Mouse (Mus musculus) lung, embryonic 16.5 days (tissue): Measurements from ENCODE around the gene Hs1bp3. TPM values are rescaled to one million over a fixed set of nuclear protein-coding genes. Genes with fewer than 3 reads are reported as not detected.

ENCODE experiments used
- ATAC-seq: fragments of 200-750 bp; cut with Nextera tagmentation; 2 replicates; pipeline ENCODE4 v1.8.0; 2017; ENCODE audit warnings: low read depth, mild to moderate bottlenecking, moderate library complexity
- H3K27ac ChIP-seq: fragments of 300-500 bp; sonication (generic); 2 replicates; pipeline ENCODE4 v1.5.1; 2014; ENCODE audit warnings: mild to moderate bottlenecking, control low read depth, low read length
- H3K27me3 ChIP-seq: fragments of 300-500 bp; sonication (generic); 2 replicates; pipeline ENCODE4 v1.6.1; 2014; ENCODE audit warnings: low read depth, low read length, mixed read lengths; ENCODE audit not compliant: control insufficient read depth, insufficient read depth
- H3K36me3 ChIP-seq: fragments of 300-500 bp; sonication (generic); 2 replicates; pipeline ENCODE4 v1.6.1; 2014; ENCODE audit warnings: low read length; ENCODE audit not compliant: control insufficient read depth, insufficient read depth
- H3K4me1 ChIP-seq: fragments of 300-500 bp; sonication (generic); replicated peaks from 2 replicates; pipeline ENCODE4 v1.6.1; 2014; ENCODE audit warnings: low read length, mixed read lengths; ENCODE audit not compliant: control insufficient read depth, insufficient read depth
- H3K4me2 ChIP-seq: fragments of 300-500 bp; sonication (generic); 2 replicates; pipeline ENCODE4 v1.6.1; 2014; ENCODE audit warnings: low read depth, low read length, control low read depth
- H3K4me3 ChIP-seq: fragments of 300-500 bp; sonication (generic); 2 replicates; pipeline ENCODE4 v1.5.1; 2014; ENCODE audit warnings: mild to moderate bottlenecking, low read length, control low read depth
- H3K9ac ChIP-seq: fragments of 300-500 bp; sonication (generic); 2 replicates; pipeline ENCODE4 v1.6.1; 2014; ENCODE audit warnings: low read length, control low read depth
- H3K9me3 ChIP-seq: fragments of 300-500 bp; sonication (generic); 2 replicates; pipeline ENCODE4 v1.6.1; 2016; ENCODE audit warnings: low read length; ENCODE audit not compliant: control insufficient read depth
- WGBS: fragments of 180-500 bp; shearing (Covaris S2); extraction: QIAGEN DNeasy Blood & Tissue Kit; methylation state at CpG from one replicate; pipeline ENCODE4 v1.1.7; 2014; 5-methylcytosine and 5-hydroxymethylcytosine counted together
- polyA plus RNA-seq: library from polyadenylated mRNA; unstranded; fragments of >200 nt; fragmentation: Nextera tagmentation; extraction: Ambion mirVana; gene quantifications from 2 replicates; pipeline ENCODE4 v1.2.1, GENCODE M21; 2015

The Hs1bp3 gene
- polyA plus RNA-seq, 1 experiment from 2014 or later, result 16.9 TPM

GRCm38 (mm10) chr12:8351025-8351903, 38.0 kb downstream of the Hs1bp3 start:
- peak; percentile 52 for ATAC-seq
- Histone ChIP-seq H3K27me3 (no peaks in the 10 kb centered on the region), H3K36me3 (no peaks in the 10 kb centered on the region), H3K4me3 (no peak overlapping the region), H3K9ac (no peak overlapping the region), H3K27ac (peak overlapping the region; percentile 77), H3K4me2 (no peak overlapping the region), H3K4me1 (peaks cover 28% of the 10 kb centered on the region), H3K9me3 (peaks cover 2% of the 10 kb centered on the region; the same call in 1 of the 2 replicates)
- WGBS, result 27% methylated on average over 4 of the region's 4 CpGs

- WGBS, result 60% methylated on average over 4 of the region's 4 CpGs
- ATAC-seq, result no peak
- H3K9ac ChIP-seq, result no peak overlapping the region
- H3K4me3 ChIP-seq, result no peak overlapping the region
- H3K27me3 ChIP-seq, result no peaks in the 10 kb centered on the region
- H3K9me3 ChIP-seq, result peaks cover 2% of the 10 kb centered on the region; the same call in 1 of the 2 replicates
- H3K4me2 ChIP-seq, result no peak overlapping the region
- no peaks in the 10 kb centered on the region for H3K36me3 ChIP-seq
- H3K4me1 ChIP-seq, result peaks cover 31% of the 10 kb centered on the region
- H3K27ac ChIP-seq, result no peak overlapping the region
These were observed 39.8 kb downstream of the Hs1bp3 start for GRCm38 (mm10) chr12:8353071-8353470.

GRCm38 (mm10) chr12:8354187-8354586, 41.0 kb downstream of the Hs1bp3 start:
- H3K9me3 ChIP-seq, result peaks cover 2% of the 10 kb centered on the region; the same call in 1 of the 2 replicates
- peak; percentile 20; the same call in 1 of the 2 replicates for ATAC-seq
- H3K27ac ChIP-seq, result peak overlapping the region; percentile 46; the same call in 1 of the 2 replicates
- H3K27me3 ChIP-seq, result no peaks in the 10 kb centered on the region
- peaks cover 31% of the 10 kb centered on the region for H3K4me1 ChIP-seq
- no peak overlapping the region for H3K4me3 ChIP-seq
- H3K9ac ChIP-seq, result no peak overlapping the region
- H3K4me2 ChIP-seq, result no peak overlapping the region
- H3K36me3 ChIP-seq, result no peaks in the 10 kb centered on the region
- WGBS, result 80% methylated on average over 1 of the region's 1 CpGs

- Histone ChIP-seq H3K27me3 (no peaks in the 10 kb centered on the region), H3K4me3 (no peak overlapping the region), H3K36me3 (no peaks in the 10 kb centered on the region), H3K4me1 (peaks cover 23% of the 10 kb centered on the region), H3K27ac (peak overlapping the region; percentile 27; the same call in 1 of the 2 replicates), H3K4me2 (no peak overlapping the region), H3K9me3 (peaks cover 2% of the 10 kb centered on the region; the same call in 1 of the 2 replicates), H3K9ac (no peak overlapping the region)
- 93% methylated on average over 4 of the region's 4 CpGs for WGBS
- ATAC-seq, result no peak
These were observed 41.8 kb downstream of the Hs1bp3 start for GRCm38 (mm10) chr12:8355011-8355410.

GRCm38 (mm10) chr12:8357449-8357848, 44.2 kb downstream of the Hs1bp3 start:
- Histone ChIP-seq H3K4me1 (peaks cover 21% of the 10 kb centered on the region; the same call in 1 of the 2 replicates), H3K4me3 (no peak overlapping the region), H3K27me3 (no peaks in the 10 kb centered on the region), H3K4me2 (no peak overlapping the region), H3K9me3 (peaks cover 2% of the 10 kb centered on the region; the same call in 1 of the 2 replicates), H3K36me3 (no peaks in the 10 kb centered on the region), H3K9ac (no peak overlapping the region), H3K27ac (peak overlapping the region; percentile 88)
- ATAC-seq, result peak; percentile 95
- WGBS, result 18% methylated on average over 5 of the region's 5 CpGs

- Histone ChIP-seq H3K4me2 (no peak overlapping the region), H3K4me1 (peaks cover 25% of the 10 kb centered on the region; the same call in 1 of the 2 replicates), H3K27ac (peak overlapping the region; percentile 88), H3K4me3 (no peak overlapping the region), H3K9ac (no peak overlapping the region), H3K36me3 (no peaks in the 10 kb centered on the region), H3K9me3 (peaks cover 2% of the 10 kb centered on the region; the same call in 1 of the 2 replicates), H3K27me3 (no peaks in the 10 kb centered on the region)
- 65% methylated on average over 5 of the region's 5 CpGs for WGBS
- no peak for ATAC-seq
These were observed 45.2 kb downstream of the Hs1bp3 start for GRCm38 (mm10) chr12:8358344-8358966.

- H3K27ac ChIP-seq, result no peak overlapping the region
- H3K4me2 ChIP-seq, result no peak overlapping the region
- no peak overlapping the region for H3K4me3 ChIP-seq
- no peaks in the 10 kb centered on the region for H3K36me3 ChIP-seq
- no peak for ATAC-seq
- no peak overlapping the region for H3K9ac ChIP-seq
- peaks cover 22% of the 10 kb centered on the region; the same call in 1 of the 2 replicates for H3K4me1 ChIP-seq
- H3K27me3 ChIP-seq, result no peaks in the 10 kb centered on the region
- WGBS, result 90% methylated on average over 3 of the region's 3 CpGs
- H3K9me3 ChIP-seq, result peaks cover 2% of the 10 kb centered on the region; the same call in 1 of the 2 replicates
These were observed 46.3 kb downstream of the Hs1bp3 start for GRCm38 (mm10) chr12:8359418-8360112.

GRCm38 (mm10) chr12:8361866-8362265, 48.6 kb downstream of the Hs1bp3 start:
- H3K27me3 ChIP-seq, result no peaks in the 10 kb centered on the region
- no peak overlapping the region for H3K4me2 ChIP-seq
- H3K27ac ChIP-seq, result no peak overlapping the region
- WGBS, result 42% methylated on average over 5 of the region's 5 CpGs
- no peak for ATAC-seq
- no peaks in the 10 kb centered on the region for H3K9me3 ChIP-seq
- H3K36me3 ChIP-seq, result no peaks in the 10 kb centered on the region
- H3K4me3 ChIP-seq, result no peak overlapping the region
- H3K9ac ChIP-seq, result no peak overlapping the region
- peaks cover 25% of the 10 kb centered on the region; the same call in 1 of the 2 replicates for H3K4me1 ChIP-seq
